ENCODE assay signal across 7 mouse cellular contexts in the genomic region with DNA sequence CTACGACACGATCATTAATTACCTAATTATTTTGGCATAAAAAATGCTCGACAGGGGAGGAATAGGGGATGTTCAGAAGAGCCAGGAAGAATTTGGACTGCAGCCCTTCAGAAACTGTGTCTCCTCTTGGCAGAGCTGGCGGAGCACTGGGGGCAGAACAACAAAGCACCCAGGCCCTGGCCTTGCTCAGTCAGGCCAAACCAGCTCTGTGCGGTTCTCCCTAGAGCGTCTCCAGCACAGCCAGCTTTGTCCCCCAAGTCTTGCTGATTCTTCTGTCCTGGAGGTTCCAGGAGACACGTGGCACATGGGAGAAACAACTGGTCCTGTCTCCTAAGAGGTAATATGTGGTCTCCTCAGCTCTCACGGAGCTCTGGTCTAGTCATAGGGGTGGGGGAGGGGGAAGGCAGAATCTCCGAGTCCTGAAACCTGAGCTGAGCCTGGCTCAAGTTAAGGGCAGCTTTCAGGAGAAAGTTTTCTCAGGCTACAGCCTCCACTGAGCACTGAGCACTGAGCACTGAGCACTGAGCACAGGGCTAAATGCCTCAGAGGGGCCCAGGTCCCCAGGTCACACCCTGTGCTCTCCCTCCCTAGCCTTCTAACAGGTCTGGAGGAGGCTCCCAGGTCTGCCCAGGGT. TPM values are rescaled to one million over a fixed set of nuclear protein-coding genes. Genes with fewer than 3 reads are reported as not detected.
A peak's percentile ranks its signal among the peaks of the same experiment; 100 is the strongest.
DNase-seq lines count a peak whose midpoint lies in the region; ATAC-seq lines count a peak whose summit lies in the region.

No protein-coding gene starts in this region.

- no peak overlapping the region for H3K4me3 ChIP-seq in forebrain, embryonic 16.5 days (replicated peaks; ENCODE audit: low read length)

- no peaks in the 10 kb centered on the region for H3K27me3 ChIP-seq in forebrain, embryonic 16.5 days (replicated peaks; ENCODE audit: control insufficient read depth, insufficient read depth, low read length)

- peak overlapping the region; percentile 73 for H3K27ac ChIP-seq in forebrain, embryonic 16.5 days (ENCODE audit: low read length)

- ATAC-seq in forebrain, embryonic 16.5 days: no peak; the same call in 1 of the 2 replicates
- no peak for ATAC-seq in granulocyte monocyte progenitor cell, adult 5-6 weeks (replicated peaks; ENCODE audit: poor library complexity, severe bottlenecking)

- H3K9ac ChIP-seq in forebrain, embryonic 16.5 days (replicated peaks; ENCODE audit: low read depth, low read length): 0 out of 2 replicates have a peak overlapping the region, but pooled peaks have one; percentile 9

- H3K4me2 ChIP-seq in forebrain, embryonic 16.5 days (ENCODE audit: low read length): no peak overlapping the region

- peaks cover 85% of the 10 kb centered on the region for H3K4me1 ChIP-seq in forebrain, embryonic 16.5 days (replicated peaks; ENCODE audit: control insufficient read depth, insufficient read depth, low read length)

- no peaks in the 10 kb centered on the region for H3K9me3 ChIP-seq in forebrain, embryonic 16.5 days (ENCODE audit: control insufficient read depth, low read length)

- no peaks in the 10 kb centered on the region for H3K36me3 ChIP-seq in forebrain, embryonic 16.5 days (ENCODE audit: control insufficient read depth, insufficient read depth)

- WGBS in forebrain, embryonic 16.5 days: 16% methylated on average over 9 of the region's 9 CpGs

- peak; percentile 28 for DNase-seq in ovary, adult 18-20 months (ENCODE audit: low spot score)
- no peak for DNase-seq in ovary, postnatal 14 days (ENCODE audit: low spot score)
- DNase-seq in kidney, postnatal 25 days: peak; percentile 57 to 85
- DNase-seq in right cerebral cortex, adult 18-20 months: no peak
- no peak for DNase-seq in right cerebral cortex, adult 2 months (ENCODE audit: low spot score in 2 of 2)

RNA-seq across cellular contexts. Expression of gene Nav1, which starts 43.2 kb away (rescaled TPM):
- 48.6 and 62.6 TPM in 2 replicates for polyA plus RNA-seq in forebrain, embryonic 16.5 days (2015; fragmentation: Nextera tagmentation; extraction: Ambion mirVana)
- 16.3 and 19.8 TPM in 2 replicates for total RNA-seq in granulocyte monocyte progenitor cell, adult 5-6 weeks (2014; fragmentation: Nextera tagmentation)
- total RNA-seq in granulocyte monocyte progenitor cell, adult 5-6 weeks (2017): 2.9 and 3.6 TPM in 2 replicates

Comparison
In these comparisons a context has a peak if more than half of its experiments do, and no peak if none do; other contexts are left out.
1. DNase-seq: peak in ovary, adult 18-20 months (single experiment) and kidney, postnatal 25 days (2 of 2); none in ovary, postnatal 14 days (single experiment), right cerebral cortex, adult 18-20 months (single experiment) and right cerebral cortex, adult 2 months (0 of 2).